Mouse (Mus musculus) cerebellum, adult 18-20 months (tissue): Measurements from ENCODE around the gene Mrpl32.

ENCODE experiments used
- DNase-seq, 2 experiments: peaks; one replicate each; pipeline ENCODE4 v3.0.0; 2021

The Mrpl32 gene

GRCm38 (mm10) chr13:14612926-14613529 is at the start of gene Mrpl32, which contains the start of gene Psma2:
Gene Mrpl32 (minus strand): TSS chr13:14613165.
Gene Psma2 (plus strand): TSS chr13:14613240.
- peak; percentile 95 to 97 for DNase-seq

GRCm38 (mm10) chr13:14649301-14649700 is 36.3 kb upstream of the Mrpl32 start:
- DNase-seq = no peak

- no peak for DNase-seq
These were observed 27.0 kb upstream of the Mrpl32 start for GRCm38 (mm10) chr13:14639998-14640397.

- peak; percentile 95 to 98 for DNase-seq
These were observed 17.0 kb upstream of the Mrpl32 start, which contains the start of gene AW209491 for GRCm38 (mm10) chr13:14629726-14630641. Gene AW209491 (plus strand): TSS chr13:14630154.

- peak; percentile 72 to 77 for DNase-seq
These were observed 5.8 kb upstream of the Mrpl32 start for GRCm38 (mm10) chr13:14618724-14619123.

DNA sequence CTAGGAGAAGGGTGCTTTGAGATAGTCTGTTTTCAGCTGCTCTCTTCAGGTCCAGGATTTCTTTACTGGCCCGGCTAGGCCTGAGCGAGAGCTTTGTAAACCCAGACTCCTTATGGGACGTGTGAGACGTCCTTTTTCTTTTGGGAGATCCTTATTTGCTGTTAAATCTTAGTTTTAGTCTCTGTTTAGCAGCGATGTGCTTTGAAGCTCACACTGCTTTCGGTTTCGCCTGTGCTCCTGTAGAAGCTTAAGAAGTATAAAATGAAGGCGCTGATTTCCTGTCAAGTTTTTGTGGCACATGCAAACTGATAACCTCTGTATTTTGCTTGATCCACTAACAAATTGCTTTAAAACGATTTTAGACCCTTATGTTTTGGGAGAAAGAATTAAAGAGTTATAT is 588 bp upstream of the Mrpl32 start:
- no peak for DNase-seq

DNA sequence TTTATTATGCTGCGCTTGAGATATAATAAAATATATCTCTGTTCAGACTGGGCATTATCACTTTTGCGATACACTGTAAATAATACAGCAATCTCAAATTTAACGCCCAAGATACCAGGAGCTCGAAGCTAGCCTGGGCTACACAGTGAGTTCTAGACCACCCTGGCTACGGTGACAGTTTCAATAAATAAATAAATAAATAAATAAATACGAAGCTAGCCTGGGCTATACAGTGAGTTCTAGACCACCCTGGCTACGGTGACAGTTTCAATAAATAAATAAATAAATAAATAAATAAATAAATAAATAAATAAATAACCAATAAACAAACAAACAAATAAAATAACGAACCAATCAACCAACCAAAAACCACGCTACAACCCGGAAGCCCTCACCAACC is 502 bp downstream of the Mrpl32 start:
- no peak for DNase-seq

GRCm38 (mm10) chr13:14607616-14608015 is 5.3 kb downstream of the Mrpl32 start:
- DNase-seq = no peak

- DNase-seq = no peak
These were observed 10.2 kb downstream of the Mrpl32 start for GRCm38 (mm10) chr13:14602744-14603143.

DNA sequence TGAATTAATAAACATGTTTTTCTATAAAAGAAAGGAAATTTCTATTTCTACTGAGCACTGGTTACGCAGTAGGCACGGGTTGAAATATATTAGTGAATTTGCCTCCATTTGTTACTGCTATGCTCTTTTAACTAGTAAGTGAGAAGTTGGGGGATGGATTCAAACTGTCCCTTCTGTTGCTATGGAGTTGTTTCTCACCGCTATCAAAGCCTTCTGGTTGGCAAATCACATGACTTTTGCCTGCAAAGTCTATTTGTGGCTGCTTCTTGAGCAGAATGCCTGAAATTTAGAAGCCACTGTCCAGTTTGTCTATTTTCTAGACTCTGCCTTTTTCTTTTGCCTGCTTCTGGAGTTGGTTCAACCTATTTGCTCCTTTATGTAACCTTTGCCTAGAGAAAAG is 32.6 kb downstream of the Mrpl32 start:
- no peak for DNase-seq

DNA sequence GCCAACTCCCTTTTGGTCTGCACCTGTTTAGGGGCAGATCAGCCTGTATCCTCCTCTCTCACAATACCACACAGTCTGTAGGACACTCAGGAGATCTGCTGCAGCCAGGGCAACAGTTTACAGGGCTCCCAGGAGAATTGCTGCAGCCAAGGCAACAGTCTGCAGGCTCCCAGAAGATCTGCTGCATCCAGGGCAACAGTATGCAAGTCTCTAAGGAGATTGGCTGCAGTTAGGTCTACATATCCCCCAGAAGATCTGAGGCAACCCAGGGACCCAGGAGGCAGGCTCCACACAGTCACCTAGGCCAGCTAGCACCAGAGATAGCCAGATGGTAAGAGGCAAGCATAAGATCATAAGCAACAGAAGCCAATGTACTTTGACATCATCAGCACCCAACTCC is 38.8 kb downstream of the Mrpl32 start:
- DNase-seq = no peak

- DNase-seq = no peak
These were observed 51.6 kb downstream of the Mrpl32 start for GRCm38 (mm10) chr13:14561336-14561735.
